Comparison of ENCODE assay signal across 9 mouse cellular contexts in genomic region chr5:137159461-137159860, GRCm38 (mm10). TPM values are rescaled to one million over a fixed set of nuclear protein-coding genes. Genes with fewer than 3 reads are reported as not detected.
A peak's percentile ranks its signal among the peaks of the same experiment; 100 is the strongest.
DNase-seq lines count a peak whose midpoint lies in the region; ATAC-seq and TF ChIP-seq lines count a peak whose summit lies in the region.
"Had no signal": no experiment of that assay in that cellular context is flagged by ENCODE, and none has a peak within 500 bp of the region (broad histone marks: within the 10 kb centered on the region; RNA-seq: fewer than 3 reads in every experiment).

No protein-coding gene starts in this region.

- H3K27me3 ChIP-seq in intestine, embryonic 15.5 days (replicated peaks), result no peaks in the 10 kb centered on the region
- H3K27me3 ChIP-seq: midbrain, embryonic 12.5 days had no signal

- TF ChIP-seq POLR2A in bone marrow, adult 2 months (IDR thresholded peaks at IDR 0.05; ENCODE audit: borderline replicate concordance, control insufficient read depth, low read depth, low read length), result no peak

- H3K27ac ChIP-seq in bone marrow, adult 2 months (ENCODE audit: control insufficient read depth, insufficient read depth, low read depth, low read length, poor library complexity), result no peak overlapping the region
- H3K27ac ChIP-seq in intestine, embryonic 15.5 days, result no peak overlapping the region
- H3K27ac ChIP-seq: midbrain, embryonic 12.5 days had no signal

- 10% methylated on average over 11 of the region's 11 CpGs for WGBS in bone marrow, adult 2 months
- 31% methylated on average over 11 of the region's 11 CpGs for WGBS in intestine, embryonic 15.5 days

- intact Hi-C loops in left cerebral cortex, postnatal 14 days (cut with DNase I), result no loop called here

- H3K4me3 ChIP-seq in bone marrow, adult 2 months (replicated peaks; ENCODE audit: control insufficient read depth, low read depth, low read length), result no peak overlapping the region
- H3K4me3 ChIP-seq in intestine, embryonic 15.5 days (replicated peaks), result no peak overlapping the region
- H3K4me3 ChIP-seq: midbrain, embryonic 12.5 days had no signal

- peak; percentile 32 to 42 for DNase-seq in left cerebral cortex, postnatal 14 days (ENCODE audit: low spot score in 2 of 2)
- DNase-seq in left cerebral cortex, adult 11 months (ENCODE audit: low spot score), result no peak
- peak; percentile 76 for DNase-seq in ES-CJ7 (ENCODE audit: low read depth, low spot score)
- peak; percentile 36 to 64 for DNase-seq in lung, postnatal 4 days
- DNase-seq in thymus, adult 18-20 months, result peak; percentile 50 to 66
- no peak for DNase-seq in neural tube, embryonic 10.5 days (ENCODE audit: extremely low spot score, low spot score)

- no peak overlapping the region for H3K4me2 ChIP-seq in intestine, embryonic 15.5 days (replicated peaks)
- H3K4me2 ChIP-seq: midbrain, embryonic 12.5 days had no signal

- H3K9ac ChIP-seq in intestine, embryonic 15.5 days, result no peak overlapping the region
- H3K9ac ChIP-seq: midbrain, embryonic 12.5 days had no signal

- no peaks in the 10 kb centered on the region; the same call in 1 of the 2 replicates for H3K4me1 ChIP-seq in bone marrow, adult 2 months (ENCODE audit: control insufficient read depth, insufficient read depth, low read length)
- H3K4me1 ChIP-seq in intestine, embryonic 15.5 days (replicated peaks), result no peaks in the 10 kb centered on the region
- H3K4me1 ChIP-seq: midbrain, embryonic 12.5 days had no signal

- ATAC-seq in intestine, embryonic 15.5 days, result peak; percentile 31; the same call in 1 of the 2 replicates

- peak; percentile 98 for TF ChIP-seq CTCF in bone marrow, adult 2 months (IDR thresholded peaks at IDR 0.05; ENCODE audit: control insufficient read depth, insufficient read depth, low read length)

- no peaks in the 10 kb centered on the region for H3K36me3 ChIP-seq in intestine, embryonic 15.5 days
- H3K36me3 ChIP-seq: midbrain, embryonic 12.5 days had no signal

- H3K9me3 ChIP-seq in intestine, embryonic 15.5 days, result no peaks in the 10 kb centered on the region; the same call in 1 of the 2 replicates

RNA-seq across cellular contexts. Expression of gene Muc3, which starts 10.3 kb away (rescaled TPM):
- total RNA-seq in left cerebral cortex, postnatal 14 days (2021), result not detected
- polyA plus RNA-seq in bone marrow, adult 2 months (2011; ENCODE audit: insufficient read depth, insufficient read length, low replicate concordance, missing spikeins), result not detected in 2 replicates
- 3.8 and 4.6 TPM in 2 replicates for polyA plus RNA-seq in intestine, embryonic 15.5 days (2015; fragmentation: Nextera tagmentation; extraction: Ambion mirVana)
- polyA plus RNA-seq: midbrain, embryonic 12.5 days had no signal

RNA-seq across cellular contexts. Expression of gene Trim56, which starts 43.5 kb away (rescaled TPM):
- total RNA-seq in left cerebral cortex, postnatal 14 days (2021), result 1 to 10 TPM; 3.3 to 3.7 TPM
- 25.2 and 31.3 TPM in 2 replicates for polyA plus RNA-seq in bone marrow, adult 2 months (2011; ENCODE audit: insufficient read depth, insufficient read length, low replicate concordance, missing spikeins)
- 7.5 and 8.4 TPM in 2 replicates for polyA plus RNA-seq in intestine, embryonic 15.5 days (2015; fragmentation: Nextera tagmentation; extraction: Ambion mirVana)

RNA-seq across cellular contexts. Expression of gene Muc3a, which starts 52.7 kb away (rescaled TPM):
- total RNA-seq in left cerebral cortex, postnatal 14 days (2021), result 1 to 10 TPM; 3.7 to 4.0 TPM
- polyA plus RNA-seq in bone marrow, adult 2 months (2011; ENCODE audit: insufficient read depth, insufficient read length, low replicate concordance, missing spikeins), result 6.0 and 9.9 TPM in 2 replicates
- 15.3 and 15.4 TPM in 2 replicates for polyA plus RNA-seq in intestine, embryonic 15.5 days (2015; fragmentation: Nextera tagmentation; extraction: Ambion mirVana)

Comparison
In these comparisons a context has a peak if more than half of its experiments do, and no peak if none do; other contexts are left out.
1. DNase-seq: peak in left cerebral cortex, postnatal 14 days (2 of 2), ES-CJ7 (single experiment), lung, postnatal 4 days (2 of 2) and thymus, adult 18-20 months (2 of 2); none in left cerebral cortex, adult 11 months (single experiment) and neural tube, embryonic 10.5 days (single experiment).